Mouse (Mus musculus): Measurements from ENCODE around the gene Erc2. TPM values are rescaled to one million over a fixed set of nuclear protein-coding genes. Genes with fewer than 3 reads are reported as not detected.

The Erc2 gene
- polyA plus RNA-seq, 1 experiment: 0.89 TPM

- no peaks in the 10 kb centered on the region for H3K4me1 ChIP-seq (ENCODE audit: control insufficient read depth, insufficient read depth, insufficient read length, low read length)
- H3K4me3 ChIP-seq (ENCODE audit: low read depth, low read length): no peak overlapping the region
- no peak overlapping the region for H3K27ac ChIP-seq (ENCODE audit: insufficient read depth, low read depth, low read length)
- WGBS: 90% methylated on average over 2 of the region's 2 CpGs
- H3K27me3 ChIP-seq (ENCODE audit: control insufficient read depth, insufficient read depth, low read length): no peaks in the 10 kb centered on the region
- TF ChIP-seq CTCF (IDR thresholded peaks at IDR 0.05; ENCODE audit: extremely low read depth, insufficient read length, insufficient replicate concordance, low read depth, low read length): no peak
- no peak for TF ChIP-seq POLR2A (IDR thresholded peaks at IDR 0.05; ENCODE audit: low read depth, low read length)
- H3K36me3 ChIP-seq (ENCODE audit: control insufficient read depth, insufficient read depth, low read length): no peaks in the 10 kb centered on the region
Measured at GRCm38 (mm10) chr14:28035013-28035412, 412.8 kb downstream of the Erc2 start.

- Histone ChIP-seq H3K36me3 (ENCODE audit: control insufficient read depth, insufficient read depth, low read length) (no peaks in the 10 kb centered on the region), H3K27ac (ENCODE audit: insufficient read depth, low read depth, low read length) (no peak overlapping the region), H3K27me3 (ENCODE audit: control insufficient read depth, insufficient read depth, low read length) (no peaks in the 10 kb centered on the region), H3K4me3 (ENCODE audit: low read depth, low read length) (no peak overlapping the region), H3K4me1 (ENCODE audit: control insufficient read depth, insufficient read depth, insufficient read length, low read length) (no peaks in the 10 kb centered on the region)
- no peak for TF ChIP-seq CTCF (IDR thresholded peaks at IDR 0.05; ENCODE audit: extremely low read depth, insufficient read length, insufficient replicate concordance, low read depth, low read length)
- no peak for TF ChIP-seq POLR2A (IDR thresholded peaks at IDR 0.05; ENCODE audit: low read depth, low read length)
- WGBS: 72% methylated on average over 4 of the region's 4 CpGs
Measured at GRCm38 (mm10) chr14:28043095-28043494, 420.9 kb downstream of the Erc2 start.

DNA sequence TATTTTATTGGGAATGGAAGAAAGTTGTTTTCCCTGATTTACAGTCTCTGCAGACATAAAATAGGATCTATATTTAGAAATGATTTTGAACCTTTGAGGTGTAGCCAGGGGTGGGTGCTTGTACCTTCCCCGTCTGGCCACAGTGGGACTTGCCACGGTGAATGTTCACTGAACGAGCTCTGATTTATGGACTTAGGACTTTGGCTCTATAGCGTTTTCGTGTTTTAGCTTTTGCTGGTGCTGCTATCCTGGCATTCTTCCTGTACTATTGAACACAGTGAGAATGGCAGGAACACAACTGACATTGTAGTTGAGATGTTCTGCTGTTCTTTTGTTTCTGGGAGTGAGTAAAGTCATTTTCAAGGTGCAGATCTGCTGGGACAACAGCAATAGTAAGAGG, 429.4 kb downstream of the Erc2 start:
- Histone ChIP-seq H3K4me1 (ENCODE audit: control insufficient read depth, insufficient read depth, insufficient read length, low read length) (no peaks in the 10 kb centered on the region), H3K27ac (ENCODE audit: insufficient read depth, low read depth, low read length) (no peak overlapping the region), H3K27me3 (ENCODE audit: control insufficient read depth, insufficient read depth, low read length) (no peaks in the 10 kb centered on the region), H3K36me3 (ENCODE audit: control insufficient read depth, insufficient read depth, low read length) (no peaks in the 10 kb centered on the region), H3K4me3 (ENCODE audit: low read depth, low read length) (no peak overlapping the region)
- TF ChIP-seq POLR2A (IDR thresholded peaks at IDR 0.05; ENCODE audit: low read depth, low read length) (no peak), CTCF (IDR thresholded peaks at IDR 0.05; ENCODE audit: extremely low read depth, insufficient read length, insufficient replicate concordance, low read depth, low read length) (no peak)
- WGBS: 25% methylated on average over 5 of the region's 5 CpGs

DNA sequence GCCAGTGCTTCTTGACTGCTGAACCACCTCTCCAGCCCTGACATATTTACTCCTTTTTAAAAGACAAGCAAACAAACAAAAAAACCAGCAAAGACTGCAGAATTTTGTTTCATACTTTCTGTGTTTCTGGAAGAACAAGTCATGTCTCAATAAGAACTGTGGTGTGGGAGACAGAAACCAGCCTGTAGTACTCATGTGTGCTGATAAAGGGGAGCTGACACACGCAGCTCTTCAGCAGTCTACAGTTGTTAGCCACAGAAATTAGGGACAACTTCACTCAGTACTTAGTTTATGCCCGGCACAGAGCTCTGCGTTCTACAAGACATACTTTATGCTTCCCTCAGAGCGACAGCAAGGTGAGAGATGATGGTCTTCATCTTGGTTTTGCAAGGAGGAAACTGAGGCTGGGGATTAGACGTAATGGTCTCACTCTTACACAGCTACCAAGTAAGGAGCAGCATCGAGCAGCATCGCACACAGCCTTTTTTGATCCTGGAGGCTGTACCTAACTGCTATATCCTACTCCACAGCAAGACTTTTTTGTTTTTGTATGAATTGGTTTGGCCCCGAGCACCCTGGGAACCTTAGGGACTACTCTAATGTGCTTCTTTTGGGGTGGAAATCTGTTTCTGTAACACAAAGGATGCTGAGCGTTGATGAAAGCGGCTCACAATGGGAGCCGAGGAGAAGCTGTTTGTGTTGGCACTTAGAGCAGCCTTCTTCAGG, 435.1 kb downstream of the Erc2 start:
- Histone ChIP-seq H3K36me3 (ENCODE audit: control insufficient read depth, insufficient read depth, low read length) (no peaks in the 10 kb centered on the region), H3K4me3 (ENCODE audit: low read depth, low read length) (no peak overlapping the region), H3K4me1 (ENCODE audit: control insufficient read depth, insufficient read depth, insufficient read length, low read length) (no peaks in the 10 kb centered on the region), H3K27ac (ENCODE audit: insufficient read depth, low read depth, low read length) (no peak overlapping the region), H3K27me3 (ENCODE audit: control insufficient read depth, insufficient read depth, low read length) (no peaks in the 10 kb centered on the region)
- 78% methylated on average over 11 of the region's 11 CpGs for WGBS
- TF ChIP-seq POLR2A (IDR thresholded peaks at IDR 0.05; ENCODE audit: low read depth, low read length): no peak
- TF ChIP-seq CTCF (IDR thresholded peaks at IDR 0.05; ENCODE audit: extremely low read depth, insufficient read length, insufficient replicate concordance, low read depth, low read length): no peak

DNA sequence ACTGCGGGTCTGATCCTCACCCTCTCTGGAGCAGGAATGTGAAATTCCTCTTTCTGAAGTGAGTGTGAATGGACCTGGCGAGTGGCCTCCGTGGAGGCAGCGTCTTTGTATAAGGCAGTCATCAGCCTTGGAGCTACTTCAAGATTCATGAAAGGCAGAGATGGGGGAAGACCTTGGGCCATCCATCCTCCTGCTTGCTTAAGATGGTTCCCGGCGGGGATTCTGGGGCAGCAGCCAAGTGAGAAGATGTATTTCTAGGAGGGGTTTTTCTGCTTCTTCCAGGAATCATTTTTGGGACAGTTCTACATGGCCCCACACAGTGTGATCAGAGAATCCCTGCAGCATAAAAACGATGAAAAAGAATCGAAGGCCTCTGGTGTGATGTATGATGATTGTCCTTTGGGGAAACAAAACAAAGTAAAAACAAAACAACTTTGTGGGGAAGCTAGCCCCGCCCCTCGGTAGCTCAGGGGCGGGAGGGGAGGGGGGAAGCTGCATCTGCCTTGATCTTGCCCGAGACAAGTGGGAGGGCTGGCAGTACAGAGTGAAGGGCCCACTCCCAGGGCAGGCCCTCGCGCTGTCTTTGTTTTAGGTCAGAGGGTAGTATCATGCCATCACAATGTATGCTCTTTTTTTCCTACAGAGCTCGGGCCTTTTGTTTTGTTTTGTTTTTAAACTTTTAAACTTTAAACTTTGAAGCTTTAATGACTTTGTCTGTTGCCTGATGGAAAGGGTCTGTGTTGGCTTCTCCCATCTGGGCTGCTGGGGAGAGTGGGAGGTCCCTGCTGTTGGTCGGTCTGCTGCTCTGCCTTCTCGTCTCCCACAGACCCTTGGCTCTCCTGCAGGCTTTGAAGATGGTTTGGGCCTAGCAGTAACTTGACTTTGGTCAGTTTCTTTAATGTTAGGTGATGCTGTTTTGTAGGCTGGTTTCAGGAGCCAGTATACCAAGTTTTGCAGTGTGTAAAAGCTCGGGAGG, 435.9 kb downstream of the Erc2 start:
- no peaks in the 10 kb centered on the region for H3K27me3 ChIP-seq (ENCODE audit: control insufficient read depth, insufficient read depth, low read length)
- H3K4me3 ChIP-seq (ENCODE audit: low read depth, low read length): no peak overlapping the region
- no peak for TF ChIP-seq POLR2A (IDR thresholded peaks at IDR 0.05; ENCODE audit: low read depth, low read length)
- no peak for TF ChIP-seq CTCF (IDR thresholded peaks at IDR 0.05; ENCODE audit: extremely low read depth, insufficient read length, insufficient replicate concordance, low read depth, low read length)
- WGBS: 49% methylated on average over 18 of the region's 18 CpGs
- no peaks in the 10 kb centered on the region for H3K36me3 ChIP-seq (ENCODE audit: control insufficient read depth, insufficient read depth, low read length)
- H3K4me1 ChIP-seq (ENCODE audit: control insufficient read depth, insufficient read depth, insufficient read length, low read length): no peaks in the 10 kb centered on the region
- H3K27ac ChIP-seq (ENCODE audit: insufficient read depth, low read depth, low read length): no peak overlapping the region

GRCm38 (mm10) chr14:28060891-28061290, 438.7 kb downstream of the Erc2 start:
- Histone ChIP-seq H3K36me3 (ENCODE audit: control insufficient read depth, insufficient read depth, low read length) (no peaks in the 10 kb centered on the region), H3K27ac (ENCODE audit: insufficient read depth, low read depth, low read length) (no peak overlapping the region), H3K4me1 (ENCODE audit: control insufficient read depth, insufficient read depth, insufficient read length, low read length) (no peaks in the 10 kb centered on the region), H3K4me3 (ENCODE audit: low read depth, low read length) (no peak overlapping the region), H3K27me3 (ENCODE audit: control insufficient read depth, insufficient read depth, low read length) (no peaks in the 10 kb centered on the region)
- 88% methylated on average over 4 of the region's 4 CpGs for WGBS
- no peak for TF ChIP-seq CTCF (IDR thresholded peaks at IDR 0.05; ENCODE audit: extremely low read depth, insufficient read length, insufficient replicate concordance, low read depth, low read length)
- no peak for TF ChIP-seq POLR2A (IDR thresholded peaks at IDR 0.05; ENCODE audit: low read depth, low read length)
